Mouse (Mus musculus): ENCODE measurements around the gene Tmem81. TPM values are rescaled to one million over a fixed set of nuclear protein-coding genes. Genes with fewer than 3 reads are reported as not detected.

Tmem81 gene
- polyA plus RNA-seq, 1 experiment: 3.1 TPM

DNA sequence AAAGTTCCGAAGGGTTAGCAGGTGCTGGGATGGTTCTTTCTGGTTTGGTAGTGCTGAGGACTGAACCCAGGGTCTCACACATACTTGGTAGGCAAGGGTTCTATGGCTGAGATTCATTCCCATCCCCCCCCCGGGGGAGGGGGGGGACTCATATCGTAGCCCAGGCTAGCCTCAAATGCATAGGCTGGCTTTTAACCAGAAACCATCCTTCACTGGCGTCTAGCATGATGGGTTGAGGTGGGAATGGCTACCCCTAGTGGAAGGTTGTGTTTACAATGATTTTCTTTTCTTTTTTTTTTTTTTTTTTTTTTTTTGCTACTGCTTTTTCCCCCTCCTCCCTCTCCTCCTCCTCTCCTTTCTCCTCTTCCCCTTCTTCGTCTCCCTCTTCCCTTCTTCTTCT lies 33.5 kb upstream of the Tmem81 start:
- H3K27me3 ChIP-seq (ENCODE audit: control insufficient read depth, insufficient read depth, low read length): no peaks in the 10 kb centered on the region
- H3K27ac ChIP-seq (ENCODE audit: insufficient read depth, low read length): no peak overlapping the region
- H3K4me3 ChIP-seq (ENCODE audit: extremely low read depth, insufficient read depth, insufficient read length): no peak overlapping the region
- TF ChIP-seq CTCF (IDR thresholded peaks at IDR 0.05; ENCODE audit: extremely low read depth, insufficient read depth, insufficient read length, insufficient replicate concordance) (no peak), POLR2A (IDR thresholded peaks at IDR 0.05; ENCODE audit: low read depth, low read length) (no peak)
- 0 out of 2 replicates have a peak, but pooled peaks cover 2% of the 10 kb centered on the region for H3K4me1 ChIP-seq (ENCODE audit: control insufficient read depth, insufficient read depth, insufficient read length)
- WGBS: 47% methylated on average over 5 of the region's 5 CpGs
- H3K36me3 ChIP-seq (ENCODE audit: control insufficient read depth, insufficient read depth, low read length): no peaks in the 10 kb centered on the region
- peak in 1 of 2 experiments; percentile 15 for DNase-seq (ENCODE audit: low read depth in 1 of 2, low spot score in 2 of 2)

DNA sequence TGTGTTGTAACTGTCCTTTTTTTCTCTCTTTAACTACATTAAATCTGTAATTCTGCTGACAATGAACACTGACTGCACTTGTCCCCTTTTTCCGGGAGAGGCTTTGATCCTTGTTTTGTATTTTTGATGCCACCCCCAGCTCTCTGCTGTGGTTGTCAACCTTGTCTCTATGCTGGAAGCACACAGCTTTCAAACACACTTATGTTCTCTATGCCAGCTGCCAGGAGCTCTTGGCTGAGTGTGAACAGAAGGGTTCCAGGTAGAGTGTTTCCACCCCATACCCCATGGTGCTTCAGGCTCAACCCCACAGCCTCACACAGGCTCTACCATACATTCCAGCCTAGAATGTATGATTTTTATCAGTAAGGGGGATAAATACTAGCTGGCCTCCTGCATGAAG lies 31.5 kb upstream of the Tmem81 start:
- Histone ChIP-seq H3K4me1 (ENCODE audit: control insufficient read depth, insufficient read depth, insufficient read length) (peaks cover 5% of the 10 kb centered on the region; the same call in 1 of the 2 replicates), H3K36me3 (ENCODE audit: control insufficient read depth, insufficient read depth, low read length) (no peaks in the 10 kb centered on the region), H3K27me3 (ENCODE audit: control insufficient read depth, insufficient read depth, low read length) (no peaks in the 10 kb centered on the region), H3K4me3 (ENCODE audit: extremely low read depth, insufficient read depth, insufficient read length) (no peak overlapping the region), H3K27ac (ENCODE audit: insufficient read depth, low read length) (no peak overlapping the region)
- no peak for DNase-seq (ENCODE audit: low read depth in 1 of 2, low spot score in 2 of 2)
- WGBS: 79% methylated on average over 1 of the region's 1 CpGs
- no peak for TF ChIP-seq CTCF (IDR thresholded peaks at IDR 0.05; ENCODE audit: extremely low read depth, insufficient read depth, insufficient read length, insufficient replicate concordance)
- TF ChIP-seq POLR2A (IDR thresholded peaks at IDR 0.05; ENCODE audit: low read depth, low read length): no peak

DNA sequence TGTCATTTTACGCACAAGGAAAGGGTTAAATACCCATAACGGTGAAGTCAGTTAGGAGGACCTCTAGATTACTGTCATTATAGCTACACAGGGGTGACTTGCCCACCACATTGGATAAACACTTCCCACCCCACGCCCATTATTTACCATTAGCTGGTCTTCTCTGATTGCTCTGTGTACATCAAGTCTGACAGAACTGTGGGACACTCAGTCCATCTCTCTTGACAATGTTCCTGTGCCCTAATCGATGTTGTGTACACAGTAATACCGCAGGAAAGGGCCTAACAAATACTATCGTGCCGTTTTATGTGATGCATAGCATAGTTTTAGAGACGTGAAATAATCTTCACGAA lies 29.5 kb upstream of the Tmem81 start:
- 2% methylated on average over 9 of the region's 9 CpGs for WGBS
- peaks cover 5% of the 10 kb centered on the region; the same call in 1 of the 2 replicates for H3K4me1 ChIP-seq (ENCODE audit: control insufficient read depth, insufficient read depth, insufficient read length)
- no peaks in the 10 kb centered on the region for H3K27me3 ChIP-seq (ENCODE audit: control insufficient read depth, insufficient read depth, low read length)
- peak overlapping the region; percentile 59 for H3K27ac ChIP-seq (ENCODE audit: insufficient read depth, low read length)
- no peak for DNase-seq (ENCODE audit: low read depth in 1 of 2, low spot score in 2 of 2)
- TF ChIP-seq CTCF (IDR thresholded peaks at IDR 0.05; ENCODE audit: extremely low read depth, insufficient read depth, insufficient read length, insufficient replicate concordance): no peak
- TF ChIP-seq POLR2A (IDR thresholded peaks at IDR 0.05; ENCODE audit: low read depth, low read length): no peak
- H3K4me3 ChIP-seq (ENCODE audit: extremely low read depth, insufficient read depth, insufficient read length): peak overlapping the region; percentile 89
- no peaks in the 10 kb centered on the region for H3K36me3 ChIP-seq (ENCODE audit: control insufficient read depth, insufficient read depth, low read length)

DNA sequence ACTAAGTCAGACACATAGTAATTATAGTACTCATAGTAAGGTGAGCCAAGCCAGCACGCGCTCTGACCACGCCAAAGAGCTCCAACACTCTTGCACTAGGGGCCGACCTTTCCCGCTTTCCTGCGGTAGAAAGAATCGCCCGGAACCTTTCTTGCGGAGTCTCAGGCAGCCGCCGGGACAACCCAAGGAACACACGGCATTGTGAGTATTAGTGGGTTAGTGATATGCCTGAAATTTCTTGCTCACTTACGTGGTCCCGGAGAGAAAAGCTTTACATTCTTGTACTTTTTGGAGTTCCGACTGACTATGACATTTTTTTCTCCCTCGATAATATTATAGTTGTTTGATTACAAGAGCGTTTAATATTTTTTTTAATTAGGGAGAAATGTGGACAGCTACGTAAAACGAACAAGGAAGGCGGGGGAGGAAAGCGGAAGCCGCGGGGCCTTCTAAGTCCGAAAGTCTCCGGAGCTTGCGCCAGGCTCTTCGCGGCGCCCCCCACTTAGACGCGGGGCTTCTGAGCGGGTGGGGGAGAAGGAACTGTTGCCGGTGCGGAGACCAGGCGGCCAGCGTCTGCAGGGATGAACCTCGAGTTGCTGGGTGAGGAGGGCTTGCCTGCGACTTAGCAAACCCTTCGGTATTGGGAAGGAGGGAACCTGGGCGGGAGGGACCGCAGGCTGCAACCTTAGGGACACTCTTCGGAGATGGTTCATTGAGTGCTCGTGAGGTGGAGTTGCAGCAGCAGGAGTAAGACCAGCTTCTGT lies 28.9 kb upstream of the Tmem81 start, which contains the start of gene Rbbp5:
Gene Rbbp5 (plus strand): TSS at position 438 of the 764 bp plus-strand sequence.
- Histone ChIP-seq H3K4me1 (ENCODE audit: control insufficient read depth, insufficient read depth, insufficient read length) (peaks cover 5% of the 10 kb centered on the region; the same call in 1 of the 2 replicates), H3K36me3 (ENCODE audit: control insufficient read depth, insufficient read depth, low read length) (no peaks in the 10 kb centered on the region), H3K4me3 (ENCODE audit: extremely low read depth, insufficient read depth, insufficient read length) (peak within 1 kb of the TSS; percentile 89), H3K27ac (ENCODE audit: insufficient read depth, low read length) (peak within 1 kb of the TSS; percentile 67), H3K27me3 (ENCODE audit: control insufficient read depth, insufficient read depth, low read length) (no peaks in the 10 kb centered on the region)
- DNase-seq (ENCODE audit: low read depth in 1 of 2, low spot score in 2 of 2): peak; percentile 71 to 85
- WGBS: under 1% methylated on average over 43 of the region's 43 CpGs
- TF ChIP-seq POLR2A (IDR thresholded peaks at IDR 0.05; ENCODE audit: low read depth, low read length): peak; percentile 41; the same call in 1 of the 2 replicates
- TF ChIP-seq CTCF (IDR thresholded peaks at IDR 0.05; ENCODE audit: extremely low read depth, insufficient read depth, insufficient read length, insufficient replicate concordance): no peak

DNA sequence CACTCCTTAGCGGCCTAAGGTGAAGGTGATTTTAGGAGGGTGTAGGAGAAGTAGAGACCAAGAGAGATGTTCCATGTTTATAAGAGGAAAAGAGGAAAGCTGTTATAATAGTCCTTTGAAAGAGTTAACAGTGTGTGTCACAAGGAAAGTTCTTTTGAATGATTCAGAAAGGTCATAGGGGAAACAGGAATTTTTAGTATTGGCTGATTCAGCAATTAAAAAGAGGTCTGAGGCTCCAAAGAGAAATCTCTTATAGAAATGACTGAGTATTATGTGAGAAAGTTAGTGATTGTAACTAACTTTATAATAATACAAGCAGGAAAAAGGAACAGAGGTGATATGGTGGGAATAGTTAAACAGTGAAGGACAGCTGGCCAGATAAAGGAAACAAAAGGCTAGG lies 26.6 kb upstream of the Tmem81 start:
- WGBS: 88% methylated on average over 1 of the region's 1 CpGs
- H3K4me3 ChIP-seq (ENCODE audit: extremely low read depth, insufficient read depth, insufficient read length): no peak overlapping the region
- TF ChIP-seq CTCF (IDR thresholded peaks at IDR 0.05; ENCODE audit: extremely low read depth, insufficient read depth, insufficient read length, insufficient replicate concordance) (no peak), POLR2A (IDR thresholded peaks at IDR 0.05; ENCODE audit: low read depth, low read length) (no peak)
- H3K36me3 ChIP-seq (ENCODE audit: control insufficient read depth, insufficient read depth, low read length): peaks cover 2% of the 10 kb centered on the region; the same call in 1 of the 2 replicates
- peaks cover 5% of the 10 kb centered on the region; the same call in 1 of the 2 replicates for H3K4me1 ChIP-seq (ENCODE audit: control insufficient read depth, insufficient read depth, insufficient read length)
- H3K27ac ChIP-seq (ENCODE audit: insufficient read depth, low read length): no peak overlapping the region
- no peaks in the 10 kb centered on the region for H3K27me3 ChIP-seq (ENCODE audit: control insufficient read depth, insufficient read depth, low read length)
- no peak for DNase-seq (ENCODE audit: low read depth in 1 of 2, low spot score in 2 of 2)

DNA sequence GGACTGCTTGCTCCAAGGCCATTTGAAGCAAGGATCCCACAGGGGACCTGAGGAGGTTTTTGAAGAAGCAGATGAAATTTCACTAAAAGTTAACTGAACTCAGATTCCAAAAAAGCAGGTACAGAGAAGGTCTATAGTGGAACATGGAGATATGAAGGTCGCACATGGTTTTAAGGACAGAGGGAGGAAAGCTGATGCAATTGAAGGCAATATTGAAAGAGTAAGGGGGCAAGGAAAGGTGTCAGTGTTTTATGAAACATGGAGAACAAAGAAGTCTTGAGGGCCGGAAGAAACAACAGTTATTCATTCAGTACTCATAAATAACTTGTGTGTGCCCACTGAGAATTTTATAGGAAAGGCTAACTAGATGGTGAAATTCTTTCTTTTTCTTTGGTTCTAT lies 24.4 kb upstream of the Tmem81 start:
- Histone ChIP-seq H3K4me1 (ENCODE audit: control insufficient read depth, insufficient read depth, insufficient read length) (peaks cover 3% of the 10 kb centered on the region; the same call in 1 of the 2 replicates), H3K27ac (ENCODE audit: insufficient read depth, low read length) (no peak overlapping the region)
- 92% methylated on average over 2 of the region's 2 CpGs for WGBS

DNA sequence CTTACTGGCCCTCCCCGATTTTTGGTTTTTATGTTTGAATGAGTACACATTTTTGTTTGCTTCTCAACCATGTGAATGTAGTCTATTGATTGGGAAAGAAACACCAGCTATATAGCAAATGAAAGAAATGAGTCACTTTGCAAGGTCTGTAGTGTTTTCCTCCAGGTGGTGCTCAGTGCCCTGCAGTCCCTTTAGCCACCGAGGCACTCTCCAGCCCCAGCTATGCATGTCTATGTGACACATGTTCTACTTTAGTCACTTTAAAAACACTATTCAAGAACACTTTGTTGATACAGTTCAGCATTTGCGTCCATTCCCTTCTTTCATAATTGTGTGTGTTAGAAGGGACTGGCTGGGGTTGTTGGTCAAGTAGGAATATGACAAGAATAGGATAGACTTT lies 22.8 kb upstream of the Tmem81 start:
- WGBS: 89% methylated on average over 3 of the region's 3 CpGs
- H3K27me3 ChIP-seq (ENCODE audit: control insufficient read depth, insufficient read depth, low read length): no peaks in the 10 kb centered on the region
- TF ChIP-seq CTCF (IDR thresholded peaks at IDR 0.05; ENCODE audit: extremely low read depth, insufficient read depth, insufficient read length, insufficient replicate concordance) (no peak), POLR2A (IDR thresholded peaks at IDR 0.05; ENCODE audit: low read depth, low read length) (no peak)
- no peak for DNase-seq (ENCODE audit: low read depth in 1 of 2, low spot score in 2 of 2)
- H3K36me3 ChIP-seq (ENCODE audit: control insufficient read depth, insufficient read depth, low read length): peaks cover 9% of the 10 kb centered on the region
- H3K27ac ChIP-seq (ENCODE audit: insufficient read depth, low read length): no peak overlapping the region
- no peak overlapping the region for H3K4me3 ChIP-seq (ENCODE audit: extremely low read depth, insufficient read depth, insufficient read length)
- H3K4me1 ChIP-seq (ENCODE audit: control insufficient read depth, insufficient read depth, insufficient read length): peaks cover 3% of the 10 kb centered on the region; the same call in 1 of the 2 replicates

More for the DNA sequence above, 24.4 kb upstream of the Tmem81 start:
- Histone ChIP-seq H3K27me3 (ENCODE audit: control insufficient read depth, insufficient read depth, low read length) (no peaks in the 10 kb centered on the region), H3K4me3 (ENCODE audit: extremely low read depth, insufficient read depth, insufficient read length) (no peak overlapping the region), H3K36me3 (ENCODE audit: control insufficient read depth, insufficient read depth, low read length) (peaks cover 3% of the 10 kb centered on the region)
- no peak for TF ChIP-seq CTCF (IDR thresholded peaks at IDR 0.05; ENCODE audit: extremely low read depth, insufficient read depth, insufficient read length, insufficient replicate concordance)
- TF ChIP-seq POLR2A (IDR thresholded peaks at IDR 0.05; ENCODE audit: low read depth, low read length): no peak
- no peak for DNase-seq (ENCODE audit: low read depth in 1 of 2, low spot score in 2 of 2)
